Mouse (Mus musculus) cerebellum, adult (tissue): ENCODE results near the gene Hpd.

Experiments used
- ATAC-seq: cut with Nextera tagmentation; 2 replicates; pipeline ENCODE4 v1.9.2; 2017; ENCODE audit warnings: mild to moderate bottlenecking, moderate library complexity, mixed read lengths; ENCODE audit not compliant: insufficient number of reproducible peaks, low FRiP score, low TSS enrichment

The Hpd gene

DNA sequence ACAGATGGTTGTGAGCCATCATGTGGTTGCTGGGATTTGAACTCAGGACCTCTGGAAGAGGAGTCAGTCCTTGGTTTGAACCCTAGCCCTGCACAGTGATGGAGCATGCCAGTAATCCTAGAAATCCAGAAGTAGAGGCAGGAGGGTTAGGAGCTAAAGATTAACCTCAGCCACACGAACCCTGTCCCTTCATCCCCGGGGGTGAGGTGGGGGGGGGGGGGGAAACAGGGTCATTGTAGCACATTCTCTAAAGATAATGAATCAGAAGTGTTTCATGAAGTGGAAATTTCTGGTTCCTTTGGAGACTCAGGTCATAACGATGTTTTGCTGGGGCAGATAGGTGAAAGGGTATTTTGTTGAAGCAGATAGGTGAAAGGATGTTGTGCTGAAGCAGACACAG is 8.4 kb upstream of the Hpd start:
- no peak for ATAC-seq

DNA sequence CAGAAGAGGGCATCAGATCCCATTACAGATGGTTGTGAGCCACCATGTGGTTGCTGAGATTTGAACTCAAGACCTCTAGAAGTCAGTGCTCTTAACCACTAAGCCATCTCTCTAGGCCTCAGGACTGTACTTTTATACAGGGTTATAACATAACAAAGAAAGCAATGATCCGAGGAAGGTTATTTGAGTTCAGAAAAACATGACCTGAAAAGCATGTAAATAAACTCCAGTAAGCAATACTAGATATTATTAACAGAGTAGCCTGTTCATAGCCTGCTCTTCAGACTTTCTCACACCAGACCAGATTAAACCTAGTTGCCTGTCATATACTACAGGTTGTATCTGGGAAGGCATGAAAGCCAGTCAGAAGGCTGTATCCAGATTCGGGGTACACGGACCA is 4.8 kb upstream of the Hpd start:
- ATAC-seq, result no peak

DNA sequence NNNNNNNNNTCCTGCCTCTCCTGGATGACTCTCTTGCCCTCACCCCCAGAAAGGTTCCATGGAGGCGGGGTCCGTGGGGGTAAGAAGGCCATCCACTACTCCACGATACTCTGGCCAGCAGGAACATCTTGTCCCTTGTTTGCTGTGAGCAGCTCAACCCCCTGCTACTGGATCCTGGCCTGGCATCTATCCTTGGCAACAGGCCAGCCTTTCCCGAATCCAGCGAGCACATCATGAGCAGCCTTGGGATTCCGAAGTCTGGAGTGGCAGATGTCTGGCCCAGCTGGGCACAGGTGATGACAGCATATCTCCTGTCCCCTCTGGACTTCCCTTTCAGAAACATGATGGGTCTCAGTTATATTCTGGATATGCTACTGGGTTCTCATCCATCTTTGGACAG is 3.4 kb upstream of the Hpd start:
- no peak for ATAC-seq

DNA sequence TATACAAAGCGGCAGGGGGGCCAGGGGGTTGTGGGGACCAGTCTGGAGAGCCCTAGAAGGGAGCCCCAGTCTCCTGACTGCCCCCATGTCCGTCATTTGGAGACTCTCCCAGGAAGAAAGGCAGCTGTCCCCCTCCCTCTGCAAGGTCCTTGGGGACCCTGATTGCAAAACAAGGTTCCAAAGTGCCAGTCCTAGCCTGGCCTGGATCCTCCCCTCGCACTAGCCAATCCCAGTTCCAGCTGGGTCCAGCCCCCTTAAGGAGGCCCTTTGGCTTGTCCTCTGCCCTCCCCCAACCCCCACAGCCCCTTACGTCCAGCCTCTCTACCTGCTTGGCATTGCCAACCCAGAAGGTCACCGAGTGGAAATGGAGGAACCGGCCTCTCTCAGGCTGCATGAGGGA is 991 bp downstream of the Hpd start:
- ATAC-seq, result no peak

DNA sequence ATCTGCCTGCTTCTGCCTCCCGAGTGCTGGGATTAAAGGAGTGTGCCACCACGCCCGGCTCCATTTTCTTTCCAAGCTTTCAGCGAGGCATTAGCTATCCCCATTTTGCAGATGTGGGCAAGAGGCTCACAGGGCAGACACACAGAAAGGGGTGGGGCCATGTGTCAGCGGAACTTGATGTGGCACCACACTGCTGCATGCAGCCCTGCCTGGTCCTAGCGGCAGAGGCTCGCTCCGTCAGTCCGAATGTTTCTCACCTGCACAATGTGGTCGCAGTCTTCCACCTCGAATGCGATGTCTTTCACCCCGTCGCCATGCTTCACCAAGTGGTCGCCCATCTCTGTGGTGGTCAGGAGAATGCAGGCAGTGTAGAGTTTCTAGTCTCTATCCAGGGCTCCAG is 2.1 kb downstream of the Hpd start:
- ATAC-seq, result no peak

DNA sequence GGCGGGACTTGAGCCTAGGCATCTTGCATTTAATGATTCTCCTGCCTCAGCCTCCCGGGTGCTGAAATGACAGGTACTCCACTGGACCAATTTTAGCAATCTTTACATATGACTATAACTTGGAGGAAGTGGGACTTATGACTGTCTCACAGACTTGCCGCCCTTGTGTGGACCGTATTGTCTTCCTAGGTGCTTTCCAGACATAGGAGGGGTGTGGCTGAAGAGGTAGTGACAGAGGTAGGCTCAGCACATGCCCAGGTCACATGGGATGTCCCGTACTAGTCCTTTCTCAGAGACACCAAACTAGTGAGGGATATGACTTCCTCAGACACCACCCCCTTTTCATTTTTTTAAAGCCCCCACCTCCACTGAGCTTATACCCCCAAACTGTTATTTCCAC is 3.7 kb downstream of the Hpd start:
- ATAC-seq, result no peak

DNA sequence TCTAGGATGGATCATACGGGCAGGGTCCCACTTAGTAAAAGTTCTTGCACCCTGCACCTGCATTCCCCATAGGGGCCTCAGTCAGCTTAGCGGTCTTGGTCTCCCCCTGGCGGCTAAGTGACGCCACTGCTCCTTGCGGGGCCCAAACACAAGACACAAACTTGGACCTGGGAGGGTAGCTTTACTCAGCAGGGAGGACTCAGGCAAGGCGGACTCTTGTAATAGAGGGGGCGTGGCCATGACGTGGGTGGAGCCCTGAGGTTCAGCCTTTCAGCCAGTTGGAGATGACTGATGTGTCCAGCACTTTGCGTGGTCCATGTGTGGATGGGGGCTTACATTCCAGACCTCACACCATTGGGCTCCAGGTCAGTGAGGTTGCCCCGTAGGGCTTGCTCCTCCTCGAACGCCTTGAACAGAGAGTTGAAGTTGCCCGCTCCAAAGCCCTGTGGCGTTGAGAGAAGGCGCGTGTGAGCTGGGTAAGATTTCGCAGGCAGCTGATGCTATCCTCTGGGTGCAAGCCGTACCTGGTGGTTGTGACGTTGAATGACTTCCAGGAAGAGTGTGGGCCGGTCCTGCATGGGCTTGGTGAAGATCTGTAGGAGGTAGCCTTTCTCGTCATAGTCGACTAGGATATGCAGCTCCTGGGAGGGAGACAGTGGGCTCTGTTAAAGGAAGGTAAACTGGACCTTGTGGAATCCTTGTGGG is 10.7 kb downstream of the Hpd start:
- ATAC-seq, result peak; percentile 49; the same call in 1 of the 2 replicates

DNA sequence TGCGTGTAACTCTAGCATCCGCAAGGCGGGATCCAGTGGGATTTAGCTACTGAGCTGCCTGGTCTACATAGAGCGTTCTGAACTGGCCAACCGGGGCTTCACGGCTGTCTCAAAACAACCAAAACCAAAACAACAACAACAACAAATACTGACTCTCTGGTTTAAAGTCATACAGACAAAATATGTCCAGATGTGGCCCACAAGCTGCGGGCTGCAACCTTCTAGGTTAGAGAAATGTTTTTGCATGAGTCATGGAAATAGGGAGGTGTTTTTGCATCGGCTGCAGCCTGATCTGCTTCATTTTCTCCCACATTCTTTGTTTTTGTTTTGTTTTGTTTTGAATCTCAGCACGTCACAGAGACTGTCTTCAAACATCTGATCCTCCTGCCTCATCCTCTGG is 12.2 kb downstream of the Hpd start:
- ATAC-seq, result no peak

DNA sequence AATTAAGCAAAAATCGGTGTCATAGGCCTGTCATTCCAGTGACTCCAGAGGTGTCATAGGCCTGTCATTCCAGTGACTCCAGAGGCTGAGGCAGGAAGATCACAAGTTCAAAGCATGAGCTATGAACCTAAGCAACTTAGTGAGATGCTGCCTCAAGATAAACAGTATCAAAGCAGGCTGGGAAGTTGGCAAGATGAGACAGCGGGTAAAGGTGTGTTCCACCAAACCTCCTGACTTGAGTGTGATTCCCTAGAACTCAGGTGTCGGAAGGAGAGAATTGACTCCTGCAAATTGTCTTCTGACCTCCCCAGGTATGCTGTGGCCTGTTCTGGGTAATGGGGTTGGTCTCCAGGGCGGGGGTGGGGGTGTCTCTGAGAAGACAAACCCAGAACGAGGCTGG is 13.2 kb downstream of the Hpd start, which contains the start of gene Psmd9:
Gene Psmd9 (plus strand): TSS at position 130 of the 400 bp plus-strand sequence.
- ATAC-seq, result no peak

DNA sequence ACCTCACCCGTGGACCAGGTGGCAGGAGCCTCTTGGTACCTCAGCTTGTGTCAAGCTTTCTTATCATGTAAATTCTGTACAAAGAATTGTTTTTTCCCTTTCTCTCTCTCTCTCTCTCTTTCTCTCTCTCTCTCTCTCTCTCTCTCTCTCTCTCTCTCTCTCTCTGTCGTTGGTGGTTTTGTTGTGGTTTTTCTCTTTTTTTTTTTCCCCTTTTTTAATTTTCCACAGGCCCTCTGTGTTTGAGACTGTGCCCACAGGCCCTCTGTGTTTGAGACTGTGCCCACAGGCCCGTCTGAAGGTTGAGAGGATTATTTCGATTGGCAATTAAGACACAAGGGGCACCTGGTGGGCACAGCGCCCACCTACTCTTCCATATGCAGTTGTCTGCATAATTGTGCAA is 14.9 kb downstream of the Hpd start:
- no peak for ATAC-seq

DNA sequence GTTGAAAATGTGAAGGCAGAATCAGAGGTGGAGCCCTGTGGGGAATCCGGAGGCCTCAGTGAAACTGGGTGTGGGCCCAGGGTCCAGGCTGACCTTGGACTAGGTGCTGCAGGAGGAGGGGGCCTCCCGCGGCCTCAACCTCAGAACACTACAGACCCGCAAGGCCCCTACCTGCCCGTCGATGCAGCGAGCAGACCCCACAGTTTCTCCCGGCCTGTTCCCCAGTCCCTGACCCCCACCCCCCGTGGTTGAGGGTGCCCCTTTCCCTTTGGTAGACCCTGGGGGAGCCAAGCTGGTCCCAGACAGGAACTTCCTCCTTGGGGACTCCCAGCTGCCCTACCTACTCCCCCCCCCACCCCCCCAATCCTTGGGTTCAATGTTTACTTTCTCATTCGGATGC is 16.1 kb downstream of the Hpd start:
- ATAC-seq, result no peak

DNA sequence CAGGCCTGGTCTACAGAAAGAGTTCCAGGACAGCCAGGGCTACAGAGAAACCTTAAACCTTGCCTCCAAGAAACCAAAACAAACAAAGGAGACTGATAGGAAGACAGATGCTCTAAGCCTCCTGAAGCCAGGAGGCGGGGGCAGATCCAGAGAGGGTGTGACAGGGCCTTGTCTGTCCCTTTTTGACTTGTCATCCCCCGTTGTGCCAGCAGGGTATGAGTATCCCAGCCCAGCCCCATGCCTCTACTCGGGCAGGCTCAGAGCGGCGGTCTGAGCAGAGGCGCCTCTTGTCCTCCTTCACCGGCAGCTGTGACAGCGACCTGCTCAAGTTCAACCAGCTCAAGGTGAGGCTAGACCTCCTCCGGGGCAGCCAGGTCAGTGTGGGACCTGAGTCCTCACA is 19.6 kb downstream of the Hpd start:
- ATAC-seq, result no peak

DNA sequence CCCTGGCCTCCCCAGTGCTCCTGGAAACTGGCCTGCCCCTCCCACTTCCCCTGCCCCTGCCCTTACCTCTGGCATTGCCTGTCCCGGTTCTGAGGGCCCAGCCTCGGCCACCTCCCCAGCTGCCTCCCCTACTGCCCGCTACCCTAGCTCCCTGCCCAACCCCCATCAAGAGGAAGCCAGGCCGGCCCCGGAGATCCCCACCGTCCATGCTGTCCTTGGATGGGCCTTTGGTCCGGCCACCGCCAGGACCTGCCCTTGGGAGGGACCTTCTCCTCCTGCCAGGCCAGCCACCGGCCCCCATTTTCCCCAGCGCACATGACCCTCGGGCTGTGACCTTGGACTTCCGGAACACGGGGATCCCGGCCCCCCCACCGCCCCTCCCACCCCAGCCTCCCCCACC is 22.2 kb downstream of the Hpd start:
- ATAC-seq, result no peak

DNA sequence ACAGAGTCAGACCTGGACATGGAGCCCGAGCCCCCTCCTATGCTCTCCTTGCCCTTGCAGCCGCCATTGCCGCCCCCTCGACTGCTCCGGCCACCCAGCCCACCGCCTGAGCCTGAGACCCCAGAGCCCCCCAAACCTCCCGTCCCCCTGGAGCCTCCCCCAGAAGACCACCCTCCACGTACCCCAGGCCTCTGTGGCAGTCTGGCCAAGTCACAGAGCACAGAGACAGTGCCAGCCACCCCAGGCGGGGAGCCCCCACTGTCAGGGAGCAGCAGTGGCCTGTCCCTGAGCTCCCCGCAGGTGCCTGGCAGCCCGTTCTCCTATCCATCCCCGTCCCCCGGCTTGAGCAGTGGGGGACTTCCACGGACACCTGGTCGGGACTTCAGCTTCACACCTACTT is 22.7 kb downstream of the Hpd start:
- no peak for ATAC-seq

DNA sequence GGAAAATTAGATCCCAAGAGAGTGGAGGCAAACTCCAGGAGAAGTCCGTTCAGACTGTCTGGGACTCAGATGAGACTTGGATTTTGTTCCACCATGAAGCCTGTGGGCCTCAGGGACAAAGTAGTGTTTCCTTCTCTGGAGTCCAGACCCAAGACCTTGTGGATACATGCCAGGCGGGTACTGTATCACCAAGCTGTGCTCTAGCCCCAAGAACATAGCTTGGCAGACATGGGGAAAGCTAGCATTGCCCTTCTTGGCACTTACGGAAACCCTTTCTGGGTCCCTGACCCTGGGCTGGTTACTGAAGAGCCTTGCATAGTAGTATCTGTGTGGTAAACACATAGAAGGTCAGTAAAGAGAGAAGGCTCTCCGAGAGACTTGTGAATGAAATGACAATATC is 23.1 kb downstream of the Hpd start:
- ATAC-seq, result no peak

DNA sequence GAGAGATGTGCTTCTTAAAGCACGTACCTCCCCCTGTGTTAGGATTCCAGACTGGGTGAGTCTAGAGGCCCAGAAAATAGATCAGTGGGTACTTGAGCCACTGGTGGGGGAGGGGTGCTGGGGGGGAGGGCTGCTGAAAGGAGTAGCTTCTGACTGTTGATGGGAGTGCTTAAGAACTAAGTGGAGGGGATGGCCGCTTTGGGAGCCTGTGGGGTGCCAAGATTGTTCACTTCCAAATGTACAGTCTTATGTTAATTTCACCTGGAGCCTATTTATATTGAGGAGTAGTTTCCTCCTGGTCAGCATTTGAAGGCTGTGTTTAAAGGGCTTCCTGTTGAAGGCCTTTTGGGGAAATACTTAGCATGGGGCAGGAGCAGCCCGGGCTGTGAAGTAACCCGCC is 24.6 kb downstream of the Hpd start:
- ATAC-seq, result no peak

DNA sequence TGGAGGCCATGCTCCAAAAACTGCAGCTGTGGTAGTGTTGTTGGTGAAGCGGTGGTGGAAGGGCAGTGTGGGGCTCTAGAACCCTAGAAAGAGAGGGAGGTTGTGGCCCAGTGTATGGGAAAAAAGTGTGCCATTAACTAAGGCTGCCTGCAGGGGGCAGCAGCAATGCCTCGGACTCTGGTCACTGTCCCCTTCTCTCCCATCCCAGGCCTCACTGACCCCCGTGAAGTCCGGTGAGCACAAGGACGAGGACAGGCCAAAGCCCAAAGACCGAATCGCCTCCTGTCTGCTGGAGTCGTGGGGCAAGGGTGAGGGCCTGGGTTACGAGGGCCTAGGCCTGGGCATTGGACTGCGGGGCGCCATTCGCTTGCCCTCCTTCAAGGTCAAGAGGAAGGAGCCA is 25.8 kb downstream of the Hpd start:
- no peak for ATAC-seq

DNA sequence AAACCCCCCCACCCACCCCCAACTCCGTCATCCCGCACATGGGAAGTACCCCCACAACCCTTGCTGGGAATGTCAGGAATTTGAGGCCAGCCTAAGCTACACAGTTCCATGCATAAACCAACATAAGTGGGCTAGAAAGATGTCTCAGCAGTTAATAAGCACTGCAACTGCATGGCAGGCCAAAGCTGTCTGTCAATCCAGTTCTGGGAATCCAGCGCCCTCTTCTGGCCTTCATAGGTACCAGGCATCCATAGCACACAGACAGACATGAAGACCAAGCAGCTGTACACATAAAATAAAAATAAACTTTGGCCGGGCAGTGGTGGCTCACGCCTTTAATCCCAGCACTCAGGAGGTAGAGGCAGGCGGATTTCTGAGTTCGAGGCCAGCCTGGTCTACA is 27.1 kb downstream of the Hpd start:
- no peak for ATAC-seq

DNA sequence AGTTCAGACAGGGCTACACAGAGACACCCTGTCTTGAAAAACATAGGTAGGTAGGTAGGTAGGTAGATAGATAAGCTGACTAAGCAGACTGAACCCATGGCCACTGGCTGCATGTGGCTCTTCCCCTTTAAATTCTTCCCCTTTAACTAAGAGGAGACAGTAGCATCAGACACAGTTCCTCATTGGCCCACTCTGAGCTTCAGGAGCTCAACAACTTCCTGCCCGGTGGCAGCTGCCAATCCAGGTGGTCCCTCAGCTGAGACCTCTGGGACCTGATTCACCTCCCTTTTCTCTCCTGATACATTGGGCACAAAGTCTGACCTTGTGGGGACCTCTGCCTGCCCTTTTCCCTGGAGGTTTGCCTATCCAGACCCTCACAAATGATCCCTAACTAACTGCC is 29.6 kb downstream of the Hpd start:
- ATAC-seq, result no peak

DNA sequence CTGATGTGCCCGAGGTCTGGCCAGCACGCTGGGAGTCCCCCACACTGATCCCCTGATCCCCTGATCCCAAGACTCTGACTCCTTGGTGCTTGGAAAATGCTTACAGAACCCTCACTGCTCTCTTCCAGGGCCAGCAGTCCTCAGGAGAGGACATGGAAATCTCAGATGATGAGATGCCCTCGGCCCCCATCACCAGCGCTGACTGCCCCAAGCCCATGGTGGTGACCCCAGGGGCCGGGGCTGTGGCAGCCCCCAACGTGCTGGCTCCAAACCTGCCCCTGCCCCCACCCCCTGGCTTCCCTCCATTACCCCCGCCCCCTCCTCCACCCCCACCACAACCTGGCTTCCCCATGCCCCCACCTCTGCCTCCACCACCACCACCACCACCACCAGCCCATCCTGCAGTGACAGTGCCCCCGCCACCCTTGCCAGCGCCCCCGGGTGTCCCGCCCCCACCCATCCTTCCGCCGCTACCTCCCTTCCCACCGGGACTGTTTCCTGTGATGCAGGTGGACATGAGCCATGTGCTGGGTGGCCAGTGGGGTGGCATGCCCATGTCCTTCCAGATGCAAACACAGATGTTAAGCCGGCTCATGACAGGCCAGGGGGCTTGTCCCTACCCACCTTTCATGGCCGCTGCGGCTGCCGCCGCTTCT is 30.7 kb downstream of the Hpd start:
- no peak for ATAC-seq

DNA sequence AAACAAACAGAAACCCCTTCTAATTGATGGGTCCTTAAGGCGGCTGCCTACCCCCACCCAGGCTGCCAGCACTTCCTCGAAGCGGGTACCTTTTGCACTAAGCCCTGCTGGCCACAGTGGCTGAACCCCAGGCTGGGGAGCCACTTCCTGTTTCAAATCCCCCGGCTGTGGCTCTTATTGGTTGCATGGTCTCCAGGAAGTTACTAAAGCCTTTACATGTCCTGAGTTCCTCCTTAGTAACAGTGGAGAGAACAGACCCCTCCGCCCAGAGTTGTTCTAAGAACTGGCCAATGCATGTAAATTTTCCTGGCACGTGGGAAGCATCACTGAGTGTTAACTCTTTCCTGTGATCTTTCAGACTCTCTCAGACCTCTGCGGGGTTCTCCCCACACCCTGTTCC is 31.4 kb downstream of the Hpd start:
- no peak for ATAC-seq

DNA sequence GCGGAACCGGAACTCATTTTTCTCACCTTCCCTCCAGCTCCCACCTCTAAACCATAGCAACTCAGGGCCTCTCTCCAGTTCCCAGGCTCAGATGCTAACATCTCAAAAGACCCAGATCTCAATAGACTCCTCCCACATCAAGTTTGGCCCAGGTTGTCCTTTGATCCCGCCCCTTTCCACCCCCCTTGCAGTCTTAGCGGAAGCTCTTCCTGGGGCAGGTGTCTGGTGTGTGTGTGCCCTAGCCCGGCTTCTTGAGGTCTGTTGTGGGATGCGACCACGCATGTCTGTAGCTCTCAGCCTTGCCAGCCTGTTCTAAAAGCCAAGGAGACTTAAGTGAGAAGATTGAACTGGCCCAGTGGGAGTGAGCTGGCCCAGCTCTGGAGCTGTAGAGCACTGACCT is 31.9 kb downstream of the Hpd start:
- no peak for ATAC-seq
